Mouse (Mus musculus) heart, adult 11 months (tissue): ENCODE results near the gene Lmbrd2.

Experiments used
- DNase-seq: peaks from one replicate; pipeline ENCODE4 v3.0.0; 2022

Lmbrd2 gene

GRCm38 (mm10) chr15:9140252-9140680 is at the start of gene Lmbrd2:
Gene Lmbrd2, plus strand, starts transcription at chr15:9140550.
- DNase-seq: peak; percentile 100

GRCm38 (mm10) chr15:9090662-9091061 is 49.7 kb upstream of the Lmbrd2 start:
- peak; percentile 37 for DNase-seq

GRCm38 (mm10) chr15:9093598-9094365 is 46.6 kb upstream of the Lmbrd2 start:
- peak; percentile 85 for DNase-seq

GRCm38 (mm10) chr15:9094366-9094750 is 46.0 kb upstream of the Lmbrd2 start:
- peak; percentile 88 for DNase-seq

- DNase-seq: peak; percentile 18
These were observed 43.5 kb upstream of the Lmbrd2 start for GRCm38 (mm10) chr15:9096865-9097264.

- DNase-seq: peak; percentile 60
These were observed 39.8 kb upstream of the Lmbrd2 start for GRCm38 (mm10) chr15:9100446-9101077.

- DNase-seq: peak; percentile 76
These were observed 33.9 kb upstream of the Lmbrd2 start for GRCm38 (mm10) chr15:9106303-9107074.

- peak; percentile 54 for DNase-seq
These were observed 29.6 kb upstream of the Lmbrd2 start for GRCm38 (mm10) chr15:9110526-9111347.

GRCm38 (mm10) chr15:9111648-9112047 is 28.7 kb upstream of the Lmbrd2 start:
- peak; percentile 44 for DNase-seq

- DNase-seq: no peak
These were observed 26.8 kb upstream of the Lmbrd2 start for GRCm38 (mm10) chr15:9113556-9113955.

GRCm38 (mm10) chr15:9114131-9114530 is 26.2 kb upstream of the Lmbrd2 start:
- DNase-seq: peak; percentile 29

GRCm38 (mm10) chr15:9114599-9114998 is 25.8 kb upstream of the Lmbrd2 start:
- peak; percentile 55 for DNase-seq

- DNase-seq: peak; percentile 57
These were observed 21.5 kb upstream of the Lmbrd2 start for GRCm38 (mm10) chr15:9118852-9119251.

- DNase-seq: peak; percentile 84
These were observed 20.3 kb upstream of the Lmbrd2 start for GRCm38 (mm10) chr15:9120081-9120480.

- peak; percentile 55 for DNase-seq
These were observed 17.4 kb upstream of the Lmbrd2 start for GRCm38 (mm10) chr15:9122989-9123388.

- peak; percentile 78 for DNase-seq
These were observed 15.5 kb upstream of the Lmbrd2 start for GRCm38 (mm10) chr15:9124856-9125255.

GRCm38 (mm10) chr15:9127051-9127791 is 13.1 kb upstream of the Lmbrd2 start:
- DNase-seq: peak; percentile 80

GRCm38 (mm10) chr15:9130772-9131498 is 9.4 kb upstream of the Lmbrd2 start:
- peak; percentile 91 for DNase-seq

GRCm38 (mm10) chr15:9131499-9131888 is 8.9 kb upstream of the Lmbrd2 start:
- DNase-seq: no peak

GRCm38 (mm10) chr15:9132693-9133443 is 7.5 kb upstream of the Lmbrd2 start:
- peak; percentile 92 for DNase-seq
